Mouse (Mus musculus): Measurements from ENCODE around the gene Dock11.

GRCm38 (mm10) chrX:35969276-35969675 is 80.6 kb downstream of the Dock11 start:
- TF ChIP-seq USF1 (IDR thresholded peaks at IDR 0.05; ENCODE audit: low read depth) = no peak
- no peak for TF ChIP-seq CTCF (IDR thresholded peaks at IDR 0.05; ENCODE audit: control insufficient read depth, insufficient read depth, insufficient read length)

Data from C2C12 (cell line).